Mouse (Mus musculus): ENCODE results near the gene Dcaf5. TPM values are rescaled to one million over a fixed set of nuclear protein-coding genes. Genes with fewer than 3 reads are reported as not detected.

Gene Dcaf5
- polyA plus RNA-seq, 1 experiment: 15.2 TPM

DNA sequence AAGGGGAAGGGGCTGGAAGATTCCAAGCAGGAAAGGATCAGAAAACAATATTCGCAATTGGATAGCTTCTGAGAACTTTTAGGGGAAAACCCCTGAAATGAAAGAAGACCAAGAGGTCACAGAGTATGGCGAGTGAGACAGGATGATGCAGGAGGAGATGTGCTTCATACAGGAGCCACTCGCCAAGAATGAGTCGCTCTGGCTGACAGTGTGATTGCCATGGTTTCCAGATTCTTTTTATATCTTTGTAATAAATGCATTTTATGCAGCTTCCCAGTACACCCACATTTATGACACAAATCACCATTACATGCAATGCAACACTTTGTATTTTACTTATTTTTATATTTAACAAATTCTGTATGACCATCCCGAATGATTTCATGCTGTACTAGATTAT, 49.1 kb downstream of the Dcaf5 start:
- Histone ChIP-seq H3K4me3 (ENCODE audit: low read depth, low read length) (no peak overlapping the region), H3K36me3 (ENCODE audit: control insufficient read depth, insufficient read depth, low read length) (peaks cover 25% of the 10 kb centered on the region), H3K27me3 (ENCODE audit: control insufficient read depth, insufficient read depth, low read length) (no peaks in the 10 kb centered on the region), H3K4me1 (ENCODE audit: control insufficient read depth, insufficient read depth, insufficient read length, low read length) (no peaks in the 10 kb centered on the region), H3K27ac (ENCODE audit: insufficient read depth, low read depth, low read length) (no peak overlapping the region)
- 88% methylated on average over 5 of the region's 5 CpGs for WGBS
- no peak for TF ChIP-seq CTCF (IDR thresholded peaks at IDR 0.05; ENCODE audit: extremely low read depth, insufficient read length, insufficient replicate concordance, low read depth, low read length)
- TF ChIP-seq POLR2A (IDR thresholded peaks at IDR 0.05; ENCODE audit: low read depth, low read length): no peak

DNA sequence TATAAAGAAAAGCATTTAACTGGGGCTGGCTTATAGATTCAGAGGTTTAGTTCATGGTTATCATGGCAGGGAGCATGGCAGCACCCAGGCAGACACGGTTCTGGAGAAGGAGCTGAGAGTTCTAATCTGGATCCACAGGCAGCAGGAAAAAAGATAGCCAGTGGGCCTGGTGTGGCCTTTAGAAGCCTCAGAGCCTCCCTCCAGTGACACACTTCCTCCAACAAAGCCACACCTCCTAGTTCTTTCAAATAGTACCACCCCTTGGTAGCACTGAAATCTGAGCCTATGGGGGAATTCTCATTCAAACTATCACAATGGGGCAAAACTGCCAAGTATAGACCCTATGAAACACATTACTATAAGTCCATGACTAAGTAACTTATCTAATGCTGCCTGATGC, 51.0 kb downstream of the Dcaf5 start:
- Histone ChIP-seq H3K36me3 (ENCODE audit: control insufficient read depth, insufficient read depth, low read length) (peaks cover 19% of the 10 kb centered on the region), H3K27ac (ENCODE audit: insufficient read depth, low read depth, low read length) (no peak overlapping the region), H3K27me3 (ENCODE audit: control insufficient read depth, insufficient read depth, low read length) (no peaks in the 10 kb centered on the region), H3K4me1 (ENCODE audit: control insufficient read depth, insufficient read depth, insufficient read length, low read length) (no peaks in the 10 kb centered on the region), H3K4me3 (ENCODE audit: low read depth, low read length) (no peak overlapping the region)
- no peak for TF ChIP-seq POLR2A (IDR thresholded peaks at IDR 0.05; ENCODE audit: low read depth, low read length)
- no peak for TF ChIP-seq CTCF (IDR thresholded peaks at IDR 0.05; ENCODE audit: extremely low read depth, insufficient read length, insufficient replicate concordance, low read depth, low read length)
- 72% methylated on average over 1 of the region's 1 CpGs for WGBS

DNA sequence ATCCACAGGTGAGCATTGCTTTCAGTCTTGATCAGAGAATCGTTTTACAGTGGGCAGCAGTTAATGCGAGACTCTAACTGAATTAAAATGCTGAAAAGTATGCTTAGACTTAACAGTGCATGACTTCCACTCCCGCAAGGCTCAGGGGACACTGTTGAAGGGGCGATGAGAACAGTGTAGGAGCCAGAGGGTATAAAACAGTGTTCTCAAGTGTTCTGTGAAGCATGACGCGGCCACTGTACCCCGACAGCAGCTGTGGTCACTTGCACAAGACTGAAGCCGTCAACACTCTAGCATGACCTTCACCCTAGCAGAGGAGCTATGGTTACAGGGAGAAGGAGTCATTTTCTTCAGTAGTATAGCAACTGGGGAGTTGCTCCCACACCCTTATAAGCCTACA, 52.9 kb downstream of the Dcaf5 start:
- Histone ChIP-seq H3K4me3 (ENCODE audit: low read depth, low read length) (no peak overlapping the region), H3K4me1 (ENCODE audit: control insufficient read depth, insufficient read depth, insufficient read length, low read length) (0 out of 2 replicates have a peak, but pooled peaks cover 2% of the 10 kb centered on the region), H3K36me3 (ENCODE audit: control insufficient read depth, insufficient read depth, low read length) (peaks cover 11% of the 10 kb centered on the region), H3K27me3 (ENCODE audit: control insufficient read depth, insufficient read depth, low read length) (no peaks in the 10 kb centered on the region), H3K27ac (ENCODE audit: insufficient read depth, low read depth, low read length) (no peak overlapping the region)
- TF ChIP-seq POLR2A (IDR thresholded peaks at IDR 0.05; ENCODE audit: low read depth, low read length) (no peak), CTCF (IDR thresholded peaks at IDR 0.05; ENCODE audit: extremely low read depth, insufficient read length, insufficient replicate concordance, low read depth, low read length) (no peak)
- WGBS: 89% methylated on average over 8 of the region's 8 CpGs

- no peak overlapping the region for H3K27ac ChIP-seq (ENCODE audit: insufficient read depth, low read depth, low read length)
These were observed 53.6 kb downstream of the Dcaf5 start for GRCm38 (mm10) chr12:80382794-80383193.

GRCm38 (mm10) chr12:80379831-80380457, 56.5 kb downstream of the Dcaf5 start:
- H3K4me3 ChIP-seq (ENCODE audit: low read depth, low read length): no peak overlapping the region
- WGBS: 92% methylated on average over 10 of the region's 10 CpGs
- H3K4me1 ChIP-seq (ENCODE audit: control insufficient read depth, insufficient read depth, insufficient read length, low read length): 0 out of 2 replicates have a peak, but pooled peaks cover 2% of the 10 kb centered on the region
- no peaks in the 10 kb centered on the region for H3K27me3 ChIP-seq (ENCODE audit: control insufficient read depth, insufficient read depth, low read length)
- TF ChIP-seq POLR2A (IDR thresholded peaks at IDR 0.05; ENCODE audit: low read depth, low read length): no peak
- no peak for TF ChIP-seq CTCF (IDR thresholded peaks at IDR 0.05; ENCODE audit: extremely low read depth, insufficient read length, insufficient replicate concordance, low read depth, low read length)
- H3K27ac ChIP-seq (ENCODE audit: insufficient read depth, low read depth, low read length): no peak overlapping the region
- H3K36me3 ChIP-seq (ENCODE audit: control insufficient read depth, insufficient read depth, low read length): peaks cover 17% of the 10 kb centered on the region

More at GRCm38 (mm10) chr12:80382794-80383193, 53.6 kb downstream of the Dcaf5 start:
- no peaks in the 10 kb centered on the region for H3K27me3 ChIP-seq (ENCODE audit: control insufficient read depth, insufficient read depth, low read length)
- peaks cover 11% of the 10 kb centered on the region for H3K36me3 ChIP-seq (ENCODE audit: control insufficient read depth, insufficient read depth, low read length)
- 0 out of 2 replicates have a peak, but pooled peaks cover 2% of the 10 kb centered on the region for H3K4me1 ChIP-seq (ENCODE audit: control insufficient read depth, insufficient read depth, insufficient read length, low read length)
- H3K4me3 ChIP-seq (ENCODE audit: low read depth, low read length): no peak overlapping the region
- 89% methylated on average over 2 of the region's 2 CpGs for WGBS
- TF ChIP-seq POLR2A (IDR thresholded peaks at IDR 0.05; ENCODE audit: low read depth, low read length) (no peak), CTCF (IDR thresholded peaks at IDR 0.05; ENCODE audit: extremely low read depth, insufficient read length, insufficient replicate concordance, low read depth, low read length) (no peak)

DNA sequence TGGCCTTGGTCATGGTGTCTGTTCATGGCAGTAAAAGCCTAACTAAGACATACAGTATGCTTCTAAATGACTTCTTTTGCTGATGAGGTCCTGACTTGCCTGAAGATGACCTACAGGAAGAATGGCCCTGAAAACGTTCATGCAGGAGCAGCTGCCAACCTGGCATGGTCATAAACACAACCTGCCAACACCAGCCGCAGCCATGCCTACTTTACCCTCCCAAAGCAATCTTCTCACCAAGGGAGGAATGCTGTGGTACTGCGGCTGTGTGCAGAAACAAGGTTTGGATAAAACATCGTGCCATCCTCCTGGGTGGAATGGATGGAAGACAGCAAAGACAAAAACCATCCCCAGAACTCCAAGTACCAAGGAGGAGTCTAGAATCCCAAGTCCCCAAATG, 57.0 kb downstream of the Dcaf5 start:
- WGBS: 58% methylated on average over 4 of the region's 4 CpGs
- Histone ChIP-seq H3K4me1 (ENCODE audit: control insufficient read depth, insufficient read depth, insufficient read length, low read length) (0 out of 2 replicates have a peak, but pooled peaks cover 2% of the 10 kb centered on the region), H3K4me3 (ENCODE audit: low read depth, low read length) (no peak overlapping the region), H3K27ac (ENCODE audit: insufficient read depth, low read depth, low read length) (0 out of 2 replicates have a peak overlapping the region, but pooled peaks have one; percentile 5), H3K36me3 (ENCODE audit: control insufficient read depth, insufficient read depth, low read length) (peaks cover 17% of the 10 kb centered on the region), H3K27me3 (ENCODE audit: control insufficient read depth, insufficient read depth, low read length) (no peaks in the 10 kb centered on the region)
- no peak for TF ChIP-seq CTCF (IDR thresholded peaks at IDR 0.05; ENCODE audit: extremely low read depth, insufficient read length, insufficient replicate concordance, low read depth, low read length)
- TF ChIP-seq POLR2A (IDR thresholded peaks at IDR 0.05; ENCODE audit: low read depth, low read length): no peak

DNA sequence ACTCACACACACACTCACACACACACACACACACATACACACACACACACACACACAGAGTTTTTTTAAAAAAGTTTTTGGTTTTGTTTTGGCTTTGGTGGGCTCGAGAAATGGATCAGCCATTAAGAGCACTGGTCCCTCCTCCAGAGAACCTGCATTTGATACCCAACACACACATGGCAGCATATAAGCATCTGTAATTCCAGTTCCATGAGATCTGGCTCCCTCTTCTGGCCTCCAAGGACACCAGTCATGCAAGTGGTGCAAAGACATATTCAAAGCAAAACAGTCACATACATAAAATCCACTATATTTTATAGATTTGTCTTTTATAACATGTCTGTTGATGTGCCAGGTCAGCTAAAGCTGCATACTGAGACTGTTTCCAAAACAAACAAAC, 58.8 kb downstream of the Dcaf5 start:
- no peaks in the 10 kb centered on the region for H3K27me3 ChIP-seq (ENCODE audit: control insufficient read depth, insufficient read depth, low read length)
- H3K4me3 ChIP-seq (ENCODE audit: low read depth, low read length): no peak overlapping the region
- TF ChIP-seq POLR2A (IDR thresholded peaks at IDR 0.05; ENCODE audit: low read depth, low read length) (no peak), CTCF (IDR thresholded peaks at IDR 0.05; ENCODE audit: extremely low read depth, insufficient read length, insufficient replicate concordance, low read depth, low read length) (no peak)
- H3K36me3 ChIP-seq (ENCODE audit: control insufficient read depth, insufficient read depth, low read length): peaks cover 22% of the 10 kb centered on the region
- WGBS: 69% methylated on average over 1 of the region's 1 CpGs
- 0 out of 2 replicates have a peak, but pooled peaks cover 2% of the 10 kb centered on the region for H3K4me1 ChIP-seq (ENCODE audit: control insufficient read depth, insufficient read depth, insufficient read length, low read length)
- no peak overlapping the region for H3K27ac ChIP-seq (ENCODE audit: insufficient read depth, low read depth, low read length)
